Mouse (Mus musculus) kidney, embryonic 16.5 days (tissue): ENCODE measurements around the gene Prpf19. TPM values are rescaled to one million over a fixed set of nuclear protein-coding genes. Genes with fewer than 3 reads are reported as not detected.

ENCODE experiments used
- ATAC-seq: fragments of 200-750 bp; cut with Nextera tagmentation; 2 replicates; pipeline ENCODE4 v1.8.0; 2017; ENCODE audit warnings: moderate TSS enrichment; ENCODE audit not compliant: low FRiP score, low TSS enrichment
- H3K27ac ChIP-seq: fragments of 300-500 bp; sonication (generic); 2 replicates; pipeline ENCODE4 v1.5.1; 2014; ENCODE audit warnings: low read length
- H3K27me3 ChIP-seq: fragments of 300-500 bp; sonication (generic); 2 replicates; pipeline ENCODE4 v1.6.1; 2014; ENCODE audit warnings: low read length, control low read depth, mixed read lengths; ENCODE audit not compliant: insufficient read depth
- H3K36me3 ChIP-seq: fragments of 300-500 bp; sonication (generic); 2 replicates; pipeline ENCODE4 v1.6.1; 2014; ENCODE audit warnings: low read length, control low read depth, mixed read lengths; ENCODE audit not compliant: insufficient read depth
- H3K4me1 ChIP-seq: fragments of 300-500 bp; sonication (generic); 2 replicates; pipeline ENCODE4 v1.6.1; 2014; ENCODE audit warnings: low read length, control low read depth, mixed read lengths; ENCODE audit not compliant: insufficient read depth
- H3K4me2 ChIP-seq: fragments of 300-500 bp; sonication (generic); replicated peaks from 2 replicates; pipeline ENCODE4 v1.6.1; 2014; ENCODE audit warnings: low read depth, low read length
- H3K4me3 ChIP-seq: fragments of 300-500 bp; sonication (generic); 2 replicates; pipeline ENCODE4 v1.5.1; 2014; ENCODE audit warnings: mild to moderate bottlenecking, low read length
- H3K9ac ChIP-seq: fragments of 300-500 bp; sonication (generic); replicated peaks from 2 replicates; pipeline ENCODE4 v1.6.1; 2014; ENCODE audit warnings: low read length
- H3K9me3 ChIP-seq: fragments of 300-500 bp; sonication (generic); 2 replicates; pipeline ENCODE4 v1.6.1; 2016; ENCODE audit warnings: low read length, control low read depth
- WGBS: fragments of 180-500 bp; shearing (Covaris S2); extraction: QIAGEN DNeasy Blood & Tissue Kit; methylation state at CpG from one replicate; pipeline ENCODE4 v1.1.7; 2014; 5-methylcytosine and 5-hydroxymethylcytosine counted together
- polyA plus RNA-seq: library from polyadenylated mRNA; unstranded; fragments of >200 nt; fragmentation: Nextera tagmentation; extraction: Ambion mirVana; gene quantifications from 2 replicates; pipeline ENCODE4 v1.2.1, GENCODE M21; 2015

Gene Prpf19
- polyA plus RNA-seq, 1 experiment from 2014 or later: 51.3 TPM

GRCm38 (mm10) chr19:10868623-10869141 is 26.3 kb upstream of the Prpf19 start:
- Histone ChIP-seq H3K27ac (peak overlapping the region; percentile 87), H3K36me3 (peaks cover 38% of the 10 kb centered on the region), H3K9ac (peak overlapping the region; percentile 90), H3K9me3 (no peaks in the 10 kb centered on the region), H3K4me3 (peak overlapping the region; percentile 81), H3K4me1 (peaks cover 32% of the 10 kb centered on the region), H3K4me2 (peak overlapping the region; percentile 64), H3K27me3 (no peaks in the 10 kb centered on the region)
- WGBS: 1% methylated on average over 17 of the region's 17 CpGs
- no peak for ATAC-seq

DNA sequence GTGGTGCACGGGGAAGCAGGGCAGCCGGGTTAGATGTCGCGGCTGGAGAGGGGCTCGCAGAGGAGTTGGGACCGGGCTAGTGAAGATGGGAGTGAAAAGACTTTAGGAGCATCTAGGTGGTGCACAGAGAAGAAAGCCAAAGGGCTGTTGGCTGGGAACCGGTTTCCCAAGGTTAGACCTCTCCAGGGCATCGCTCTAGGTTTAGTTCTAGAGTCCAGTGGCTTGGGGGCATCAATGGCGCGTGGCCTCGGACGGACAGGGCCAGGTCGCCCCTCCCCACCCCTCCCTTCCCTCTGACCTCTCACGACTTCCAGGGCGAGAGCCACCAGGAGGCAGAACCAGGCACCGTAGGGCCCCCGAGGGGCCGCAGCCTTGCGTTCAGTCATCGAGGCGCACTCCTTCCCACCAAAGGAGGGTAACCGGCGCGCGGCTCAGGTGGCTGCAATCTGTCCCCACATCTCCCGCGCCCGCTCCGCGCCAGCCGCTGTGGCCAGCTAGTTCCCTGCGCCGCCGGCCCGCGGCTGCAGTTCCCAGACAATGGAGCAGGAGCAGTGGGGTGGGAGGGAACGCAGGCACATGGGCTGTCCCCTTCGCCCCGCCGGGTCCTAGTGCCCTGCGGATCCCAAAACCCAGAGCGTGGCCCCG is 25.7 kb upstream of the Prpf19 start:
- Histone ChIP-seq H3K4me1 (peaks cover 32% of the 10 kb centered on the region), H3K27ac (peak overlapping the region; percentile 87), H3K9me3 (no peaks in the 10 kb centered on the region), H3K36me3 (peaks cover 37% of the 10 kb centered on the region), H3K4me2 (peak overlapping the region; percentile 64), H3K4me3 (peak overlapping the region; percentile 81), H3K9ac (peak overlapping the region; percentile 90), H3K27me3 (no peaks in the 10 kb centered on the region)
- peak; percentile 95 for ATAC-seq
- under 1% methylated on average over 39 of the region's 43 CpGs for WGBS

DNA sequence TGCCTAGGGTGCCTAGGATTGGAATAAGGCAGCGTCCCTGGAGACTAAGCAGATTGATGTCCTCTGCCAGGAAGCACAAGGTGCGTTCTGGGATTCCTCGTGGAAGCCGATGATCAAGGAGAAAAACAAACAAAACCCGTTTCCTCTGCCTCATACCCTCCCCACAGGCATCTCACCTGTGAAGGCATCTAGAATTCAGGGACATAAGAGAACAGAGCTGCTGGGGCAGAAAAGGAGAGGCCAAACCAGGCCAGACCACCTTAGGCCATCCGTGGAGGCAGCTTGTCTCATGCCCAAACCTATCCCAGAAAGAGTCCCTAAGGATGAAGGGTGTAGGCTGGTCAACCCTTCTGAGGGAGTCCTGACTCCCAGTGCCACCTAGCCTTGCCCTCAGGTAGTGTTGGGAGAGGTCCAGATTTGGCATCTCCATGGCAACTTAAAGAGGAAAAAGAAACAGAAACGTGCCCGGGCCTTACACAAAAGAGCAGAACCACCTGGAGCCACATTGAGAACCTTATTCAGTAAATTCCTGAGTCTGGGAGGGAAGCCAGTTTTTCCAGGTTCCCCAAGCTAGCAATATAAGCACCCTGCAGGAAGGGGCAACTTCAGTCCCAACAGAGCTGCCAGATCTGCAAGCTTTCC is 25.0 kb upstream of the Prpf19 start, which contains the start of gene Tmem132a:
TSS of gene Tmem132a (minus strand) at position 55 of the 642 bp plus-strand sequence.
- Histone ChIP-seq H3K4me2 (peak within 1 kb of the TSS; percentile 64), H3K9me3 (no peaks in the 10 kb centered on the region), H3K27ac (peak within 1 kb of the TSS; percentile 87), H3K4me1 (peaks cover 32% of the 10 kb centered on the region), H3K9ac (peak within 1 kb of the TSS; percentile 90), H3K27me3 (no peaks in the 10 kb centered on the region), H3K36me3 (peaks cover 30% of the 10 kb centered on the region), H3K4me3 (peak within 1 kb of the TSS; percentile 81)
- WGBS: 3% methylated on average over 8 of the region's 8 CpGs
- peak; percentile 49; the same call in 1 of the 2 replicates for ATAC-seq

- whole genome bisulfite sequencing: 91% methylated on average over 3 of the region's 3 CpGs
- H3K4me3 ChIP-seq: no peak overlapping the region
- H3K4me1 ChIP-seq: peaks cover 32% of the 10 kb centered on the region
- no peak overlapping the region for H3K9ac ChIP-seq
- H3K36me3 ChIP-seq: peaks cover 24% of the 10 kb centered on the region
- peak overlapping the region; percentile 87 for H3K27ac ChIP-seq
- no peak for ATAC-seq
- no peak overlapping the region for H3K4me2 ChIP-seq
- no peaks in the 10 kb centered on the region for H3K9me3 ChIP-seq
- no peaks in the 10 kb centered on the region for H3K27me3 ChIP-seq
These were observed 24.4 kb upstream of the Prpf19 start for GRCm38 (mm10) chr19:10870676-10871075.

DNA sequence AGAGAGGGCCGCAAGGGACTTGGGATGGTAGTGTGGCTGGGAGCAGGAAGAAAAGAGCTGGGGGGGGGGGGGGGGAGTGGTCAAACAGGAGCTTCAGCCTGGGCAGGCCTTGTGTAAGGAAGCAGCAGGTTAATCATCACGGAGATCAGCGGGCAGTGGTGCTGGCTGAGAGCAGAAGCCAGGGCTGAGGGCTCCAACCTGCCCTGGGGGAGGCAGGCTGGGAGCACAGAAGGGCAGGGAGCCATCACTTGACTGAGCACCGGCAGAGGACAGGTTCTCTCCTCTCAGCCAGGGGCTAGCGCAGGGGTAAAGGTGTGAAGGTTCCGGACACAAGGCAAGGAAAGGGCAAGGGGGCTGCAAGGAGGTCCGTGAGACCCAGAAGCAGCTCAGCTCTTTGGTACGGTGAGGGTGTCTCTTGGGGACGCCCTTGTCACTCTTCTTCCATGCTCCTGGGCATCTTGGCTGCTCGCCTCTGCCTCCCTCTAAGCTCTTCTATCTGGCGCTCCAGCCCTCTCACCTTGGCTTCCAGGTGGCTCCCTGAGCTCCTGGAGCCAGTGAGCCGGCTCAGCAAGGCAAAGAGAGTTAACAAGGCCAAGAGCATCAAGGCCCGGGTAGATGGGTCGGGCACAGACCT is 23.6 kb upstream of the Prpf19 start:
- peak; percentile 37 for ATAC-seq
- WGBS: 78% methylated on average over 14 of the region's 14 CpGs
- no peak overlapping the region for H3K4me3 ChIP-seq
- H3K9me3 ChIP-seq: no peaks in the 10 kb centered on the region
- no peaks in the 10 kb centered on the region for H3K27me3 ChIP-seq
- H3K36me3 ChIP-seq: peaks cover 18% of the 10 kb centered on the region
- no peak overlapping the region for H3K9ac ChIP-seq
- H3K4me1 ChIP-seq: peaks cover 32% of the 10 kb centered on the region
- peak overlapping the region; percentile 50 for H3K27ac ChIP-seq
- H3K4me2 ChIP-seq: no peak overlapping the region

GRCm38 (mm10) chr19:10878201-10878837 is 16.7 kb upstream of the Prpf19 start:
- no peaks in the 10 kb centered on the region for H3K9me3 ChIP-seq
- 84% methylated on average over 7 of the region's 7 CpGs for WGBS
- no peak overlapping the region for H3K4me3 ChIP-seq
- H3K36me3 ChIP-seq: peaks cover 10% of the 10 kb centered on the region
- H3K27me3 ChIP-seq: no peaks in the 10 kb centered on the region
- ATAC-seq: no peak
- no peak overlapping the region for H3K9ac ChIP-seq
- no peak overlapping the region for H3K4me2 ChIP-seq
- H3K4me1 ChIP-seq: peaks cover 28% of the 10 kb centered on the region
- H3K27ac ChIP-seq: no peak overlapping the region

- 45% methylated on average over 7 of the region's 7 CpGs for WGBS
- H3K4me2 ChIP-seq: peak overlapping the region; percentile 94
- H3K27ac ChIP-seq: 0 out of 2 replicates have a peak overlapping the region, but pooled peaks have one; percentile 28
- ATAC-seq: peak; percentile 40
- 0 out of 2 replicates have a peak, but pooled peaks cover 2% of the 10 kb centered on the region for H3K9me3 ChIP-seq
- no peaks in the 10 kb centered on the region for H3K27me3 ChIP-seq
- peaks cover 28% of the 10 kb centered on the region for H3K4me1 ChIP-seq
- peak overlapping the region; percentile 71 for H3K4me3 ChIP-seq
- H3K9ac ChIP-seq: peak overlapping the region; percentile 69
- no peaks in the 10 kb centered on the region for H3K36me3 ChIP-seq
These were observed 14.7 kb upstream of the Prpf19 start for GRCm38 (mm10) chr19:10880085-10880974.

DNA sequence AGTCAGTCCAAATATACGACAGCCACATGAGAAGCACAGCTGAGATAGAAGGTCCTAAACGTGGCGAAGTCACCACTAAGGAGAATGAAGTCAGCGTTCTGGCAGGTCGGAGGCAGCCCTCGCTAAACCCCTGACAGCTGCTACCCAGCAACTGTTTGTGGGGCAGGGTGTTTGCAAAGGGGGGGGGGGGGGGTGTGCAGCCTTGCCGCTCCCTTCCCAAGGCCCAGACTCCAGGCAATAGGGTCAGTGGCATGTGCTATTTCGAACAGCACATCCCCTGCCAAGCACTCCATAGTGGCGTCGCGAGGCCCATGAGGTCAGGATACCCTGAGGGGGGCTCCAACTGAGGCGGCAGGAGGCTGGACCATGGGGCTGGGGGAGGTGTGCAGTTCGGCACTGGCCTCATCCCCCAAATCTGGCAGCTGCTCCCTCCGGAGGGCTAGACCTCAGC is 14.0 kb upstream of the Prpf19 start:
- peak overlapping the region; percentile 94 for H3K4me2 ChIP-seq
- H3K36me3 ChIP-seq: no peaks in the 10 kb centered on the region
- peak; percentile 81 for ATAC-seq
- no peaks in the 10 kb centered on the region for H3K27me3 ChIP-seq
- peaks cover 28% of the 10 kb centered on the region for H3K4me1 ChIP-seq
- peak overlapping the region; percentile 69 for H3K9ac ChIP-seq
- H3K9me3 ChIP-seq: 0 out of 2 replicates have a peak, but pooled peaks cover 3% of the 10 kb centered on the region
- H3K27ac ChIP-seq: peak overlapping the region; percentile 83; the same call in 1 of the 2 replicates
- WGBS: 1% methylated on average over 14 of the region's 14 CpGs
- H3K4me3 ChIP-seq: peak overlapping the region; percentile 71
